Mouse (Mus musculus): ENCODE measurements around the gene Unk. TPM values are rescaled to one million over a fixed set of nuclear protein-coding genes. Genes with fewer than 3 reads are reported as not detected.

Unk gene
- polyA plus RNA-seq, 1 experiment: 121 TPM

DNA sequence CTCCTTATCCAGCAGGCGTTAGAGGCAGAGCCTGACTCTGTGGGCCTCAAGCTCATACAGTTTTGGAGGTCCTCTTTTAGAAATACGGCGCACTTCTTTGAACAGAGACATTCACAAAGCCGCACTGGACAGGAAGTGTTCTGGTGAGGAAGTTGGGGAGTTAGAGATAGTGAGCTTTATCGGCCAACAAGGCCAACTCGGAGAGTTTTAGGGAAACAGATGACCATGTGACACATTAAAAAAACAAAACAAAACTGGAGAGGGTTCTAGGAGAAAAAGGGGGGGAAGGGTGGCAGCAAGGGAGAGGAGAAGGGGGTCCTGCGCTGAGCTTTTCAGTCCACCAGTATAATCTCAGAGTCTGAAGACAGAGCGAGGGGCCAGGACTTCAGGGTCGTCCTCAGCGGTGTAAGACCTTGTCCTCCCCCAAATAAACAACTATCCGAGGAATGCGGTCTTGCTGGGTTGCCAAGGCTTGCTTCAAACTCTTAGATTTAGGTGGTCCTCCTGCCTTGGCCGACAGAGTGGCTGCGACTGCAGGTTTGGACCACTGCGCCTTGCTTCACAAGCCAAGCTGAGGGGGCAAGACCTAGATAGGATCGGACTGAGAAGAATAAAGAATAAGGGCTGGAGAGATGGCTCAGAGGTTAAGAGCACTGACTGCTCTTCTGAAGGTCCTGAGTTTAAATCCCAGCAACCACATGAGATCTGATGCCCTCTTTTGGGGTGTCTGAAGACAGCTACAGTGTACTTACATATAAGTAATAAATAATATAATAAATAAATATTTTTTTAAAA lies 63.8 kb downstream of the Unk start:
- Histone ChIP-seq H3K4me1 (replicated peaks; ENCODE audit: control insufficient read depth, insufficient read depth, low read length) (no peaks in the 10 kb centered on the region), H3K27me3 (ENCODE audit: control insufficient read depth, insufficient read depth, low read length) (no peaks in the 10 kb centered on the region), H3K27ac (ENCODE audit: control insufficient read depth, insufficient read depth, low read length) (no peak overlapping the region), H3K36me3 (ENCODE audit: control insufficient read depth, insufficient read depth, low read length) (no peaks in the 10 kb centered on the region), H3K4me3 (ENCODE audit: control insufficient read depth, insufficient read depth, low read length) (no peak overlapping the region)
- DNase-seq: no peak
- WGBS: 39% methylated on average over 16 of the region's 16 CpGs
- TF ChIP-seq POLR2A (IDR thresholded peaks at IDR 0.05; ENCODE audit: control insufficient read depth, extremely low read depth, insufficient read depth, low read length, poor library complexity) (no peak), CTCF (IDR thresholded peaks at IDR 0.05; ENCODE audit: borderline replicate concordance, control insufficient read depth, extremely low read depth, insufficient read depth, low read length, poor library complexity) (no peak)

DNA sequence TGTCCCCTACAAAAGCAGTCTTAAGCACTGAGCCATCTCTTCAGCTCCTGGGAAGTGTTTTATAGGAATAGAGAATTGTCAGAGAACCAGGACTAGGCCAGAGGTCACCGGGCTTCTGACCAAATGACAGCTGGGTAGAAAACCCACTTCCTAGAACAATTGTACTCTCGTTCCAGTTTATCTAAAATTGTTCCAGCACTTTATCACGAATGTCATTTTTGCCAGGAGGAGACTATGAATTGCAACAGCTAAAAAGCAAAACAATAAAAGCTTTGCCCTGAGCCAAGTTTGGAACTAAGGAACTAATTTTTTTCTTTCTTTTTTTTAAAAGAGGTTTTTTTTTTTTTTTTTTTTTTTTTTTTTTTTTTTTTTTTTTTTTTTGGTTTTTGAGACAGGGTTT lies 65.5 kb downstream of the Unk start:
- Histone ChIP-seq H3K4me1 (replicated peaks; ENCODE audit: control insufficient read depth, insufficient read depth, low read length) (no peaks in the 10 kb centered on the region), H3K27me3 (ENCODE audit: control insufficient read depth, insufficient read depth, low read length) (no peaks in the 10 kb centered on the region), H3K4me3 (ENCODE audit: control insufficient read depth, insufficient read depth, low read length) (no peak overlapping the region), H3K36me3 (ENCODE audit: control insufficient read depth, insufficient read depth, low read length) (no peaks in the 10 kb centered on the region), H3K27ac (ENCODE audit: control insufficient read depth, insufficient read depth, low read length) (no peak overlapping the region)
- DNase-seq: no peak
- WGBS: 39% methylated on average over 3 of the region's 3 CpGs
- TF ChIP-seq CTCF (IDR thresholded peaks at IDR 0.05; ENCODE audit: borderline replicate concordance, control insufficient read depth, extremely low read depth, insufficient read depth, low read length, poor library complexity) (no peak), POLR2A (IDR thresholded peaks at IDR 0.05; ENCODE audit: control insufficient read depth, extremely low read depth, insufficient read depth, low read length, poor library complexity) (no peak)

DNA sequence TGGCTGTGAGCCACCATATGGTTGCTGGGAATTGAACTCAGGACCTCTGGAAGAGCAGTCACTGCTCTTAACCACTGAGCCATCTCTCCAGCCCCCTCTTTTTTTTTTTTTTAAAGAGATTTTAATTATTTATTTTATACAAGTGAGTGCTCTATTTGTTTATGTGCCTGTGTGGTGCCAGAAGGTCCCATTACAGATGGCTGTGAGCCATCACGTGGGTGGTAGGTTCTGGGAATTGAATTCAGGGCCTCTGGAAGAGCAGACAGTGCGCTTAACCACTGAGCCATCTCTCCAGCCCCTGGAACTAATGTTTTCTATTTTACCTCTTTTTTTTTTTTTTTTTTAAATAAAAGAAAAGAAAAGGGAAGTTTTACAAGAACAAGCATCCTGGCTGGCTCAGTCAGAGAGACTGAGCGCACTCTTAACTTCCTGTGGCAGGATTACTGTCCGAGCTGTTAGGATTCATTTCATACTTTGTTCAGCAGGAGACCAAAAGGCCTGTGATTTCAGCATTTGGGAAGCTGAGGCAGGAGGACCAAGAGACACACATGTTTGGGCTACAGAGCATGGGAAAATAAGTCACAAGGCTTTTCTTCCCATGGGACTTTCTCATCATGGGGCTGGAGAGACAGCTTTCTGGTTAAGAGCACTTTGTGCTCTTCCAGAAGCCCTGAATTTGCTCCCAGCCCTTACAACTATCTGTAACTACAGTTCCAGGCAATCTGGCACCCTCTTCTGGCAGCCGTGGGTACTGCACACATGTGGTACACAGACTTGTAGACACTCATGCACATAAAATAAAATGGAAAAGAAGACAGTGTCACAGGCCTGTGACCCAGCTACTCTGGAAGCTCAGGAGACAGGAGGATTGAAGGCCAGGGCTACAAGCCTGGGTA lies 66.3 kb downstream of the Unk start:
- no peak for DNase-seq

GRCm38 (mm10) chr11:116098711-116099460 lies 68.8 kb downstream of the Unk start:
- no peaks in the 10 kb centered on the region for H3K36me3 ChIP-seq (ENCODE audit: control insufficient read depth, insufficient read depth, low read length)
- no peak overlapping the region for H3K27ac ChIP-seq (ENCODE audit: control insufficient read depth, insufficient read depth, low read length)
- WGBS: 96% methylated on average over 14 of the region's 14 CpGs
- H3K4me3 ChIP-seq (ENCODE audit: control insufficient read depth, insufficient read depth, low read length): no peak overlapping the region
- H3K27me3 ChIP-seq (ENCODE audit: control insufficient read depth, insufficient read depth, low read length): no peaks in the 10 kb centered on the region
- no peak for DNase-seq
- TF ChIP-seq POLR2A (IDR thresholded peaks at IDR 0.05; ENCODE audit: control insufficient read depth, extremely low read depth, insufficient read depth, low read length, poor library complexity) (no peak), CTCF (IDR thresholded peaks at IDR 0.05; ENCODE audit: borderline replicate concordance, control insufficient read depth, extremely low read depth, insufficient read depth, low read length, poor library complexity) (no peak)
- no peaks in the 10 kb centered on the region for H3K4me1 ChIP-seq (replicated peaks; ENCODE audit: control insufficient read depth, insufficient read depth, low read length)

More for the DNA sequence above, 66.3 kb downstream of the Unk start:
- H3K27ac ChIP-seq (ENCODE audit: control insufficient read depth, insufficient read depth, low read length): no peak overlapping the region
- no peak overlapping the region for H3K4me3 ChIP-seq (ENCODE audit: control insufficient read depth, insufficient read depth, low read length)
- no peaks in the 10 kb centered on the region for H3K4me1 ChIP-seq (replicated peaks; ENCODE audit: control insufficient read depth, insufficient read depth, low read length)
- TF ChIP-seq POLR2A (IDR thresholded peaks at IDR 0.05; ENCODE audit: control insufficient read depth, extremely low read depth, insufficient read depth, low read length, poor library complexity) (no peak), CTCF (IDR thresholded peaks at IDR 0.05; ENCODE audit: borderline replicate concordance, control insufficient read depth, extremely low read depth, insufficient read depth, low read length, poor library complexity) (no peak)
- whole genome bisulfite sequencing: 67% methylated on average over 5 of the region's 5 CpGs
- no peaks in the 10 kb centered on the region for H3K36me3 ChIP-seq (ENCODE audit: control insufficient read depth, insufficient read depth, low read length)
- no peaks in the 10 kb centered on the region for H3K27me3 ChIP-seq (ENCODE audit: control insufficient read depth, insufficient read depth, low read length)

- no peaks in the 10 kb centered on the region for H3K27me3 ChIP-seq (ENCODE audit: control insufficient read depth, insufficient read depth, low read length)
- WGBS: 84% methylated on average over 6 of the region's 6 CpGs
- H3K4me1 ChIP-seq (replicated peaks; ENCODE audit: control insufficient read depth, insufficient read depth, low read length): no peaks in the 10 kb centered on the region
- no peak for TF ChIP-seq POLR2A (IDR thresholded peaks at IDR 0.05; ENCODE audit: control insufficient read depth, extremely low read depth, insufficient read depth, low read length, poor library complexity)
- TF ChIP-seq CTCF (IDR thresholded peaks at IDR 0.05; ENCODE audit: borderline replicate concordance, control insufficient read depth, extremely low read depth, insufficient read depth, low read length, poor library complexity): no peak
- H3K4me3 ChIP-seq (ENCODE audit: control insufficient read depth, insufficient read depth, low read length): no peak overlapping the region
- no peak overlapping the region for H3K27ac ChIP-seq (ENCODE audit: control insufficient read depth, insufficient read depth, low read length)
- H3K36me3 ChIP-seq (ENCODE audit: control insufficient read depth, insufficient read depth, low read length): no peaks in the 10 kb centered on the region
- DNase-seq: no peak
Observed at GRCm38 (mm10) chr11:116099462-116099861, 69.3 kb downstream of the Unk start.

DNA sequence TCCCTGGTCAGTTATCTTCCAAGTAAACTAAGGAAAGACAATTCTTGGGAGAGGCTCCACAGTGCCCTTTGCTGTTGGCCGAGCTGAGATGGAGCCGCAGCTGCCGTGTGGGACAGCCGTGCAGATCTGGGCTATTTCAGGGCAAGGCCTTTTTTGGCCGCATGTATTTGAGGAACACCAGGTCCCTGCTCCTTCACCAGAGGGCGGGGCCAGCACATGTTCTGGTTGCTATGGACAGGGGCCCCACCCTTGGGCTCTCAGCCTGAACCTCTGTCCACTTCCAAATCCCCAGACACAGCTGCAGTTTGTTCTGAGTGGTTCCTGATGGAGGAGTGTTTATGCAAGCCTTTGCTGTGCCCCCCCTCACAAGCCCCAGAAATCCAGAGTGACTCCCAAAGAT lies 70.3 kb downstream of the Unk start:
- Histone ChIP-seq H3K4me3 (ENCODE audit: control insufficient read depth, insufficient read depth, low read length) (no peak overlapping the region), H3K27me3 (ENCODE audit: control insufficient read depth, insufficient read depth, low read length) (no peaks in the 10 kb centered on the region), H3K36me3 (ENCODE audit: control insufficient read depth, insufficient read depth, low read length) (no peaks in the 10 kb centered on the region), H3K27ac (ENCODE audit: control insufficient read depth, insufficient read depth, low read length) (no peak overlapping the region), H3K4me1 (replicated peaks; ENCODE audit: control insufficient read depth, insufficient read depth, low read length) (no peaks in the 10 kb centered on the region)
- TF ChIP-seq POLR2A (IDR thresholded peaks at IDR 0.05; ENCODE audit: control insufficient read depth, extremely low read depth, insufficient read depth, low read length, poor library complexity) (no peak), CTCF (IDR thresholded peaks at IDR 0.05; ENCODE audit: borderline replicate concordance, control insufficient read depth, extremely low read depth, insufficient read depth, low read length, poor library complexity) (no peak)
- WGBS: 79% methylated on average over 6 of the region's 6 CpGs
- no peak for DNase-seq

Data from thymus, adult 2 months (tissue).